Mouse (Mus musculus) thymus, adult 2 months (tissue): Measurements from ENCODE around the gene Atn1.

ENCODE experiments used
- CTCF ChIP-seq: fragments of 200-500 bp; IDR thresholded peaks from 2 replicates; pipeline ENCODE4 v1.5.1; 2012; ENCODE audit warnings: mild to moderate bottlenecking, control low read depth, low read length, moderate library complexity, borderline replicate concordance; ENCODE audit not compliant: control insufficient read depth, poor library complexity, insufficient read depth; ENCODE audit errors: extremely low read depth
- POLR2A ChIP-seq: fragments of 200-500 bp; IDR thresholded peaks from 2 replicates; pipeline ENCODE4 v1.6.1; 2012; ENCODE audit warnings: mild to moderate bottlenecking, low read length, control low read depth, moderate library complexity; ENCODE audit not compliant: control insufficient read depth, poor library complexity, insufficient read depth; ENCODE audit errors: extremely low read depth

- TF ChIP-seq CTCF (no peak), POLR2A (no peak)
Measured at GRCm38 (mm10) chr6:124779222-124779983, 23.1 kb upstream of the Atn1 start, which contains the start of gene Lrrc23.
